Mouse (Mus musculus): ENCODE measurements around the gene Trnt1. TPM values are rescaled to one million over a fixed set of nuclear protein-coding genes. Genes with fewer than 3 reads are reported as not detected.

Gene Trnt1
- 6.2 and 7.0 TPM in 2 replicates for polyA plus RNA-seq (2012; rRNA removed)

GRCm38 (mm10) chr6:106768640-106769289 is at the start of gene Trnt1:
Gene Trnt1 (plus strand): TSS chr6:106769120.
- DNase-seq (ENCODE audit: low read depth) = peak; percentile 55

- no peak for DNase-seq (ENCODE audit: low read depth)
Observed at GRCm38 (mm10) chr6:106725642-106726041, 43.3 kb upstream of the Trnt1 start.

- no peak for DNase-seq (ENCODE audit: low read depth)
Observed at GRCm38 (mm10) chr6:106726078-106726477, 42.8 kb upstream of the Trnt1 start.

GRCm38 (mm10) chr6:106727703-106728102 is 41.2 kb upstream of the Trnt1 start:
- DNase-seq (ENCODE audit: low read depth) = no peak

- DNase-seq (ENCODE audit: low read depth) = no peak
Observed at GRCm38 (mm10) chr6:106729682-106730314, 39.1 kb upstream of the Trnt1 start.

GRCm38 (mm10) chr6:106732563-106732962 is 36.4 kb upstream of the Trnt1 start:
- DNase-seq (ENCODE audit: low read depth) = no peak

- DNase-seq (ENCODE audit: low read depth) = no peak
Observed at GRCm38 (mm10) chr6:106738229-106738628, 30.7 kb upstream of the Trnt1 start.

- no peak for DNase-seq (ENCODE audit: low read depth)
Observed at GRCm38 (mm10) chr6:106740244-106740825, 28.6 kb upstream of the Trnt1 start.

- DNase-seq (ENCODE audit: low read depth) = no peak
Observed at GRCm38 (mm10) chr6:106743556-106744233, 25.2 kb upstream of the Trnt1 start.

- no peak for DNase-seq (ENCODE audit: low read depth)
Observed at GRCm38 (mm10) chr6:106745673-106746394, 23.1 kb upstream of the Trnt1 start.

- DNase-seq (ENCODE audit: low read depth) = no peak
Observed at GRCm38 (mm10) chr6:106747251-106747650, 21.7 kb upstream of the Trnt1 start.

- no peak for DNase-seq (ENCODE audit: low read depth)
Observed at GRCm38 (mm10) chr6:106747804-106748203, 21.1 kb upstream of the Trnt1 start.

GRCm38 (mm10) chr6:106748887-106749388 is 20.0 kb upstream of the Trnt1 start, which contains the start of gene Il5ra:
Gene Il5ra (minus strand): TSS chr6:106749037.
- no peak for DNase-seq (ENCODE audit: low read depth)

GRCm38 (mm10) chr6:106750291-106750690 is 18.6 kb upstream of the Trnt1 start:
- DNase-seq (ENCODE audit: low read depth) = no peak

- DNase-seq (ENCODE audit: low read depth) = no peak
Observed at GRCm38 (mm10) chr6:106758299-106758698, 10.6 kb upstream of the Trnt1 start.

GRCm38 (mm10) chr6:106760473-106761218 is 8.3 kb upstream of the Trnt1 start:
- DNase-seq (ENCODE audit: low read depth) = no peak

- DNase-seq (ENCODE audit: low read depth) = no peak
Observed at GRCm38 (mm10) chr6:106761486-106761885, 7.4 kb upstream of the Trnt1 start.

GRCm38 (mm10) chr6:106765892-106766291 is 3.0 kb upstream of the Trnt1 start:
- no peak for DNase-seq (ENCODE audit: low read depth)

GRCm38 (mm10) chr6:106766774-106767173 is 2.1 kb upstream of the Trnt1 start:
- no peak for DNase-seq (ENCODE audit: low read depth)

- DNase-seq (ENCODE audit: low read depth) = no peak
Observed at GRCm38 (mm10) chr6:106769290-106769866, 458 bp downstream of the Trnt1 start.

All from gonadal fat pad, adult 2 months (tissue).